Mouse (Mus musculus): ENCODE results near the gene Dnah2.

DNA sequence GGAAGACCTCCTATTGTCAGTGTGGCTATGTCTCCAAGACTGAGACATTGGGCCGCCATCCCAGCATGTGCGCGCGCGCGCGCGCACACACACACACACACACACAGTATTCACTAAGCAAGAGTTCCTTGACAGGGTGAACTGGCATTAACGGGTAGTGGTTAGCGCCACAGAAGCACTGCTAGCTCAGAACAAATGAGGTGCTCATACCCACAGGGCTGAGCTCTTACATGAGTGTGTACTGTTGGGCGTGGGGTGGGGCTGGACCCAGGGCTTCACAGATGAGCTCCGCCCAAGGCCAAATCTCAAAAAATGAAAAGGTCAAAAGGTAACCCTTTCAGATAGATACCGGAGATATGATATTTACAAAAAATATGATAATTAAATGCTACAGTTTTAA lies 36.0 kb upstream of the Dnah2 start:
- no peak for TF ChIP-seq POLR2A (IDR thresholded peaks at IDR 0.05; ENCODE audit: low read depth, low read length)
- no peak for TF ChIP-seq CTCF (IDR thresholded peaks at IDR 0.05; ENCODE audit: extremely low read depth, insufficient read length, insufficient replicate concordance, low read depth, low read length)
